Mouse (Mus musculus) small intestine, adult 2 months (tissue): Measurements from ENCODE around the gene Cyp8b1. TPM values are rescaled to one million over a fixed set of nuclear protein-coding genes. Genes with fewer than 3 reads are reported as not detected.

Source experiments
- H3K27ac ChIP-seq: fragments of 200-500 bp; 2 replicates; pipeline ENCODE4 v1.5.1; 2012; ENCODE audit warnings: low read depth, low read length, control low read depth, inconsistent platforms; ENCODE audit not compliant: insufficient read depth
- H3K27me3 ChIP-seq: fragments of 200-500 bp; 2 replicates; pipeline ENCODE4 v1.6.1; 2012; ENCODE audit warnings: mild to moderate bottlenecking, moderate library complexity, low read length, inconsistent platforms; ENCODE audit not compliant: control insufficient read depth, insufficient read depth
- H3K36me3 ChIP-seq: fragments of 200-500 bp; 2 replicates; pipeline ENCODE4 v1.6.1; 2012; ENCODE audit warnings: mild to moderate bottlenecking, low read length, control low read depth, inconsistent platforms; ENCODE audit not compliant: control insufficient read depth, insufficient read depth
- H3K4me1 ChIP-seq: fragments of 200-500 bp; 2 replicates; pipeline ENCODE4 v1.6.1; 2012; ENCODE audit warnings: low read length, inconsistent platforms, mixed read lengths; ENCODE audit not compliant: control insufficient read depth, insufficient read depth, insufficient read length
- H3K4me3 ChIP-seq: fragments of 200-500 bp; 2 replicates; pipeline ENCODE4 v1.5.1; 2012; ENCODE audit warnings: low read depth, mild to moderate bottlenecking, control low read depth, inconsistent platforms, low read length, moderate library complexity
- CTCF ChIP-seq: fragments of 200-500 bp; IDR thresholded peaks from 2 replicates; pipeline ENCODE4 v1.5.1; 2012; ENCODE audit warnings: low read depth, mild to moderate bottlenecking, control low read depth, inconsistent platforms, low read length, moderate library complexity, mixed read lengths; ENCODE audit not compliant: insufficient replicate concordance, insufficient read length; ENCODE audit errors: extremely low read depth
- POLR2A ChIP-seq: fragments of 200-500 bp; IDR thresholded peaks from 2 replicates; pipeline ENCODE4 v1.6.1; 2012; ENCODE audit warnings: low read depth, mild to moderate bottlenecking, control low read depth, inconsistent platforms, low read length, moderate library complexity
- WGBS: fragments of 180-500 bp; shearing (Covaris S2); methylation state at CpG from one replicate; pipeline ENCODE4 v1.1.7; 2018; 5-methylcytosine and 5-hydroxymethylcytosine counted together
- polyA plus RNA-seq: library from polyadenylated mRNA; depleted of rRNA; stranded (reverse); fragments of >200 nt; gene quantifications from 2 replicates; pipeline ENCODE4 v1.2.3, GENCODE M21; 2012

Cyp8b1 gene
- polyA plus RNA-seq, 1 experiment, result not detected

DNA sequence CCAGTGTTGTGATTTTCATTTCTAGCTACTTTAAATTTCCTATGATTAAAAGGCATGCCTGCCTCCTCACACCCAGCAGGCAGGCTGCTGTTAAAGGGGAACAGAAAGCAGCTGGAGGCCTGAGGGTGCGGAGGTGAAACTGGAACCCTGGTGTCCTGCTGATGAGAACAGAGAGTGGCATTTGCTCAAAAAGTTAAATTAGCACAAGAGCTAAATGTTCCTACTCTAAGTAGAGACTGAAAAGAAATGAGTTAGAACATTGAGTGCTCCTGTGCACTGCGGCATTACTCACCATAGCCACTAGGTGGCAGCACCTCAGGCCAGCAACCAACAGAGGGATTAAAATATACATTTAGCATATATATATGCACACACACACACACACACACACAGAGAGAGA is 12.4 kb upstream of the Cyp8b1 start:
- peaks cover 4% of the 10 kb centered on the region; the same call in 1 of the 2 replicates for H3K4me1 ChIP-seq
- 33% methylated on average over 2 of the region's 2 CpGs for WGBS
- H3K36me3 ChIP-seq, result no peaks in the 10 kb centered on the region
- H3K4me3 ChIP-seq, result no peak overlapping the region
- no peak overlapping the region for H3K27ac ChIP-seq
- H3K27me3 ChIP-seq, result no peaks in the 10 kb centered on the region
- TF ChIP-seq CTCF (peak; percentile 82; the same call in 1 of the 2 replicates), POLR2A (no peak)

GRCm38 (mm10) chr9:121927721-121928120 is 11.6 kb upstream of the Cyp8b1 start:
- Histone ChIP-seq H3K27me3 (no peaks in the 10 kb centered on the region), H3K36me3 (no peaks in the 10 kb centered on the region), H3K4me3 (no peak overlapping the region), H3K4me1 (peaks cover 4% of the 10 kb centered on the region; the same call in 1 of the 2 replicates), H3K27ac (no peak overlapping the region)
- WGBS, result 62% methylated on average over 7 of the region's 7 CpGs
- TF ChIP-seq CTCF, result no peak
- no peak for TF ChIP-seq POLR2A

GRCm38 (mm10) chr9:121926634-121927405 is 10.7 kb upstream of the Cyp8b1 start:
- no peak for TF ChIP-seq POLR2A
- no peak for TF ChIP-seq CTCF
- H3K27me3 ChIP-seq, result no peaks in the 10 kb centered on the region
- 45% methylated on average over 11 of the region's 11 CpGs for WGBS
- H3K27ac ChIP-seq, result peak overlapping the region; percentile 36
- H3K4me1 ChIP-seq, result peaks cover 4% of the 10 kb centered on the region; the same call in 1 of the 2 replicates
- no peaks in the 10 kb centered on the region for H3K36me3 ChIP-seq
- no peak overlapping the region for H3K4me3 ChIP-seq

DNA sequence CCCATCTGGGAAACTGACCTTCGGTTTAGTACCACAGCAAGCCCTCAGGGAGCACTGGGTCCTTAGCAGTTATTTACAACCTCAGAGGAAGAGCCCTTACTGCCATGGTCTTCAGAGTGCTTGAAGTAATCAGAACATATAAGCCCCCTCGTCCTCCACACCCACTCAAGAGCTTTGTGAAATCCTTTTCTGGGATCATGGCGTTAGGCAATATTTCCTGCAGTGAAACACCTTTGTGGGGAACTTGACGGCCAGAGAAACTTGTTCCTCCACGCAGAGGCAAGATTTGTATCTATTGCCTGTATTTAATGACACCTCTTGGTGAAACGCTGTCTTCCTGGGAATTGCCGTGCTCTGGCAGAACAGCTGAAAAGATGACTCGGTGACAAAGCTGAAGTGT is 9.9 kb upstream of the Cyp8b1 start:
- peaks cover 4% of the 10 kb centered on the region; the same call in 1 of the 2 replicates for H3K4me1 ChIP-seq
- TF ChIP-seq POLR2A (no peak), CTCF (no peak)
- no peak overlapping the region for H3K27ac ChIP-seq
- 52% methylated on average over 8 of the region's 8 CpGs for WGBS
- H3K36me3 ChIP-seq, result no peaks in the 10 kb centered on the region
- no peak overlapping the region for H3K4me3 ChIP-seq
- H3K27me3 ChIP-seq, result no peaks in the 10 kb centered on the region

DNA sequence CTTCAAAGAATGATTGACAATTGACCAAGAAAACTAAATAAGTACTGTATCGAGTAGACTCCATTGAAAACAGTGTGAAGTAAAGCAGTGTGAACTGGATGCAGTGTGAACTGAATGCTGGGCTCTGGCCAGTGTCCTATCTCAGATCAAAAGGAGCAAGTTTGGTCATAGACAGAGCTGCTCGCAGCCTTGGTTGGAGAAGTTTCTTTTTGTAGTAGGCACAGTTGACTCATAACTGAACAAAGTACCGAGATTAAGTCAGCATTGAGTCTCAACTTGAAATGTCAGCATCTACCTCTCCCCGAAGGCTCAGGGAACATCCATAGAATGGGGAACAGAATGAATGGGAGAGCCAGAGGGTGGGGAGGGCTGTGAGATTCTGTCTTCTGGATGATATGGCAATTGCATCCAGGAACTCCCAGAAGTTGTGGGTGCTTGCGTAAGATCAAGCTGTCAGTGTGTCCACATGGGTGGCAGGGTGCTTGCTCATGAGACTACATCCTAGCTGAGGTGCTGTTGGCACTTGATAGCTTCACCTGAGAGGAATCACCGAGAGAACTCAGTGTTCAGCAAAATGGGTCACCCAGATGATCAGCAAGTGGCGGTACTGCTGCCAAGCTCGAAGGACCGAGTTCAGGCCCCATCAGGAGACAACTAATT is 8.9 kb upstream of the Cyp8b1 start:
- Histone ChIP-seq H3K4me1 (peaks cover 4% of the 10 kb centered on the region; the same call in 1 of the 2 replicates), H3K27ac (no peak overlapping the region), H3K4me3 (no peak overlapping the region), H3K36me3 (no peaks in the 10 kb centered on the region), H3K27me3 (no peaks in the 10 kb centered on the region)
- 79% methylated on average over 9 of the region's 9 CpGs for WGBS
- TF ChIP-seq CTCF (no peak), POLR2A (no peak)

- no peak overlapping the region for H3K4me3 ChIP-seq
Observed at GRCm38 (mm10) chr9:121923906-121924305, 7.8 kb upstream of the Cyp8b1 start.

GRCm38 (mm10) chr9:121923443-121923842 is 7.3 kb upstream of the Cyp8b1 start:
- no peaks in the 10 kb centered on the region for H3K36me3 ChIP-seq
- no peak overlapping the region for H3K4me3 ChIP-seq
- peaks cover 4% of the 10 kb centered on the region; the same call in 1 of the 2 replicates for H3K4me1 ChIP-seq
- no peak for TF ChIP-seq CTCF
- TF ChIP-seq POLR2A, result no peak
- no peak overlapping the region for H3K27ac ChIP-seq
- WGBS, result 65% methylated on average over 8 of the region's 8 CpGs
- no peaks in the 10 kb centered on the region for H3K27me3 ChIP-seq

More at GRCm38 (mm10) chr9:121923906-121924305, 7.8 kb upstream of the Cyp8b1 start:
- no peaks in the 10 kb centered on the region for H3K36me3 ChIP-seq
- peaks cover 4% of the 10 kb centered on the region; the same call in 1 of the 2 replicates for H3K4me1 ChIP-seq
- H3K27me3 ChIP-seq, result no peaks in the 10 kb centered on the region
- 69% methylated on average over 5 of the region's 5 CpGs for WGBS
- H3K27ac ChIP-seq, result no peak overlapping the region
- TF ChIP-seq CTCF (no peak), POLR2A (no peak)

DNA sequence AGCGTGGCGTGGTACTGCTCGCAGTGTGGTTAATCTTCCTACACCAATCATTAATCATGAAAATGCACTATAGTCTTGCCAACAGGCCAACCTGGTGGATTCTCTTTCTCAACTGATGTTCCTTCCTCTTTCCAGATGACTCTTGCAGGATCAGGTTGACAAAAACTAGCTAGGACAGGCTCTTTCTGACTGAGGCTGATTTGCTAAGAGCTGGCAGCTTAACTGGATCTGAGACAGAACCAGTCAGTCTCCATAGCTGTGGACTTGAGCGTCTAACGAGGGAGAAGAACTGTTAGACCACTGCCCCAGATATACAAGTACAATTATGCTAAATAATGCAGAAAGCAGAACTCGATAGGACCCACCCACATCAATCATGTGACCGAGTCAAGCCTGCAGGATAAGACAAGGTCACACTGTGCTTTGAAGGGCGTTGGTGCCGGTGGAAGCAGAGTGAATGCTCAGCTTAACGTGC is 3.0 kb upstream of the Cyp8b1 start:
- Histone ChIP-seq H3K36me3 (no peaks in the 10 kb centered on the region), H3K4me1 (peaks cover 3% of the 10 kb centered on the region), H3K27ac (no peak overlapping the region), H3K27me3 (no peaks in the 10 kb centered on the region), H3K4me3 (no peak overlapping the region)
- WGBS, result 68% methylated on average over 10 of the region's 10 CpGs
- TF ChIP-seq POLR2A, result no peak
- no peak for TF ChIP-seq CTCF
